Mouse (Mus musculus): ENCODE data around the gene Olfr1295. TPM values are rescaled to one million over a fixed set of nuclear protein-coding genes. Genes with fewer than 3 reads are reported as not detected.

Olfr1295 gene
- not detected in 2 replicates for polyA plus RNA-seq (2015; fragmentation: Nextera tagmentation; extraction: Ambion mirVana)

DNA sequence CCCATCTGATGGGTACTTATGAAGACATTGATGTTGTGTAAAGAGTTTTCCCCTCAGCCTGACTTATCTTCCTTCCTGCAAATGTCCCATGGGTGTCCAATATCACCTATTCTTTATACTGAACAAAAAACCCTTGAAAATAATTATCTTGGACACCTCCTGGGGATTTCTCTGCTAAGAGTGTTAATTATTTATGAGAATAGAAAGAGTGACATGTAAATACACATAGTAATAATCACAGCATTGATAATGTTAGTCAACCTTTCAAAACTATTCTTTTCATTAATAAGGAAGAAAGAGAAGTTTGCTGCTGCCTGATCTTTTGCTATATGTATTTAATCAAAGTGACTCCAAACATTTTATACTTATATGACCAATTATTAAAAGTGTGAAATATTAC is at the start of gene Olfr1295:
Olfr1295 (minus strand) TSS at position 101 of the 400 bp plus-strand sequence.
- no peak within 1 kb of the TSS for H3K4me3 ChIP-seq (ENCODE audit: low read length)

DNA sequence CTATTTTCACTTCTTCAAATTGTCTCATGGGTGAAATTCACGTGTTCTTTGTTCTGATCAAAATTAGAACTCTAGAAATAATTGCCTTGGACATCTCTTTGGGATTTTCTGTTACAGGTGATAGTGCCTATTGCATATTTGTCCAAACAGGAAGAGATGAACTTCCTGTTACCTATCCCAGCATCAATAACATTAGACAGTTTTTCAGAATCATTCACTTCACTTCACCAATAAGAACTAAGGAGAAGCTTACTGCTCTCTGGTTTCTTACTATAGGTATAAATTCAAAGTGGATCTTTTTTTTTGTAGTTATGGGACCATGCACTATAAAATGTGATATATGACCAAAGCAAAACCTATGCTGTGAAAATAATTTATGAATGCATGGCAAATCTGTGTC is 29.3 kb downstream of the Olfr1295 start, which contains the start of gene Olfr1294:
Olfr1294 (minus strand) TSS at position 101 of the 400 bp plus-strand sequence.
- Histone ChIP-seq H3K36me3 (ENCODE audit: control insufficient read depth, insufficient read depth, low read length) (no peaks in the 10 kb centered on the region), H3K9ac (ENCODE audit: low read length) (no peak within 1 kb of the TSS), H3K4me2 (ENCODE audit: low read depth, low read length) (no peak within 1 kb of the TSS), H3K27me3 (ENCODE audit: control insufficient read depth, insufficient read depth, low read depth, low read length) (no peaks in the 10 kb centered on the region), H3K27ac (ENCODE audit: low read length) (no peak within 1 kb of the TSS), H3K4me3 (ENCODE audit: low read length) (no peak within 1 kb of the TSS), H3K4me1 (replicated peaks; ENCODE audit: control insufficient read depth, insufficient read depth, low read length) (no peaks in the 10 kb centered on the region), H3K9me3 (ENCODE audit: control insufficient read depth, low read length) (no peaks in the 10 kb centered on the region)
- WGBS = 20% methylated on average over 1 of the region's 1 CpGs
- ATAC-seq (ENCODE audit: low read depth) = no peak

More for the DNA sequence above, at the start of gene Olfr1295:
- Histone ChIP-seq H3K36me3 (ENCODE audit: control insufficient read depth, insufficient read depth, low read length) (no peaks in the 10 kb centered on the region), H3K4me2 (ENCODE audit: low read depth, low read length) (no peak within 1 kb of the TSS), H3K9me3 (ENCODE audit: control insufficient read depth, low read length) (no peaks in the 10 kb centered on the region), H3K9ac (ENCODE audit: low read length) (no peak within 1 kb of the TSS), H3K27me3 (ENCODE audit: control insufficient read depth, insufficient read depth, low read depth, low read length) (no peaks in the 10 kb centered on the region), H3K4me1 (replicated peaks; ENCODE audit: control insufficient read depth, insufficient read depth, low read length) (no peaks in the 10 kb centered on the region), H3K27ac (ENCODE audit: low read length) (no peak within 1 kb of the TSS)
- no peak for ATAC-seq (ENCODE audit: low read depth)

DNA sequence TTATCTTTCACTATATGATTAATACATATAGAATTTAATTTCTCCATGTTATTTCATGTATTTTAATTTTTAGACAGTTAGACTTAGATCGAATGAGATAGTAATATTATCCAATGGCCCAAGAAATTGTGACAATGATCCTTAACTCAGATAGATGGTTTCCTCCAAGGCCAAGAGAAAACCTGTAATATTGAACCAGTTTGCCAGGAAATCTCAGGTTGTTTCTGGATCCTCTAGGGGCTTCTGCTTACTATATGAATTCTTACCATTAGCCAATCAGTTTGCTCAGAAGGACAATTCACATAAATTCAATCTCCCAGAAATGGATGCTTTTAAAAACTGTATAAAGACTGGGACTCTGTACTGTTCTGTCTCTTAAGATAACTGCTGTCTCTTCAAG is 44.6 kb downstream of the Olfr1295 start, which contains the start of gene Olfr1293-ps:
Olfr1293-ps (plus strand) TSS at position 301 of the 400 bp plus-strand sequence.
- H3K4me1 ChIP-seq (replicated peaks; ENCODE audit: control insufficient read depth, insufficient read depth, low read length) = no peaks in the 10 kb centered on the region
- ATAC-seq (ENCODE audit: low read depth) = no peak
- WGBS = 90% methylated on average over 1 of the region's 1 CpGs

DNA sequence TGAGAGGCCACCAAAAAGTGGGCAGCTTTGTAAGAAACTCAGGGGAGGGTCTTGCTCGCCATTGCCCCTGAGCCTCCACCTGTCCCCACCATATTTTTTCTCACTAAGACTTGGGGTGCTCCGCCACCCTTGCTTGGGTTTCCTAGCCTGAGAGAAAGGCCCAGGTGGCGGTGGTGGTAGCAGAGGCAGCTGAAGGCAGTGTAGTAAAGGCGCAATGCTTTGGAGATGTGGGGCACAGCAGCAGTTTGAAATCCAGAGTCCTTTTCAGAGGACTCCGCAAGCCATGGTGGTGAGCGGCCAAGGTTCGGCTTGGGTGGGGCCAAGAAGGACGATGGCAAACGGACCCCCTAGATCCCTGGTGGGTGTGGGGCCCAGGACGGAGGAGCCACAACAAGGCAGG is 52.0 kb downstream of the Olfr1295 start:
- no peak for ATAC-seq (ENCODE audit: low read depth)
- H3K4me2 ChIP-seq (ENCODE audit: low read depth, low read length) = no peak overlapping the region
- no peaks in the 10 kb centered on the region for H3K36me3 ChIP-seq (ENCODE audit: control insufficient read depth, insufficient read depth, low read length)
- no peaks in the 10 kb centered on the region for H3K9me3 ChIP-seq (ENCODE audit: control insufficient read depth, low read length)
- H3K27me3 ChIP-seq (ENCODE audit: control insufficient read depth, insufficient read depth, low read depth, low read length) = no peaks in the 10 kb centered on the region
- no peak overlapping the region for H3K4me3 ChIP-seq (ENCODE audit: low read length)
- no peak overlapping the region for H3K9ac ChIP-seq (ENCODE audit: low read length)
- WGBS = 80% methylated on average over 10 of the region's 10 CpGs
- no peak overlapping the region for H3K27ac ChIP-seq (ENCODE audit: low read length)
- H3K4me1 ChIP-seq (replicated peaks; ENCODE audit: control insufficient read depth, insufficient read depth, low read length) = no peaks in the 10 kb centered on the region

More for the DNA sequence above, 44.6 kb downstream of the Olfr1295 start, which contains the start of gene Olfr1293-ps:
- Histone ChIP-seq H3K27ac (ENCODE audit: low read length) (no peak within 1 kb of the TSS), H3K36me3 (ENCODE audit: control insufficient read depth, insufficient read depth, low read length) (no peaks in the 10 kb centered on the region), H3K9ac (ENCODE audit: low read length) (no peak within 1 kb of the TSS), H3K4me3 (ENCODE audit: low read length) (no peak within 1 kb of the TSS), H3K9me3 (ENCODE audit: control insufficient read depth, low read length) (no peaks in the 10 kb centered on the region), H3K27me3 (ENCODE audit: control insufficient read depth, insufficient read depth, low read depth, low read length) (no peaks in the 10 kb centered on the region), H3K4me2 (ENCODE audit: low read depth, low read length) (no peak within 1 kb of the TSS)

Other genes starting within 250 kb of the Olfr1295 start
- gene Olfr1281, start 243.2 kb downstream of the Olfr1295 start, polyA plus RNA-seq (2015; fragmentation: Nextera tagmentation; extraction: Ambion mirVana) = not detected in 2 replicates
- gene Olfr1282, start 233.6 kb downstream of the Olfr1295 start, polyA plus RNA-seq (2015; fragmentation: Nextera tagmentation; extraction: Ambion mirVana) = not detected in 2 replicates
- gene Olfr1283, start 202.9 kb downstream of the Olfr1295 start, polyA plus RNA-seq (2015; fragmentation: Nextera tagmentation; extraction: Ambion mirVana) = not detected in 2 replicates
- not detected in 2 replicates for gene Olfr1284, start 194.2 kb downstream of the Olfr1295 start, polyA plus RNA-seq (2015; fragmentation: Nextera tagmentation; extraction: Ambion mirVana)
- not detected in 2 replicates for gene Olfr1286, start 146.6 kb downstream of the Olfr1295 start, polyA plus RNA-seq (2015; fragmentation: Nextera tagmentation; extraction: Ambion mirVana)
- not detected in 2 replicates for gene Olfr1287, start 120.5 kb downstream of the Olfr1295 start, polyA plus RNA-seq (2015; fragmentation: Nextera tagmentation; extraction: Ambion mirVana)
- gene Olfr1288, start 95.6 kb downstream of the Olfr1295 start, polyA plus RNA-seq (2015; fragmentation: Nextera tagmentation; extraction: Ambion mirVana) = not detected in 2 replicates
- gene Olfr1289, start 88.9 kb downstream of the Olfr1295 start, polyA plus RNA-seq (2015; fragmentation: Nextera tagmentation; extraction: Ambion mirVana) = not detected in 2 replicates
- not detected in 2 replicates for gene Olfr1290, start 75.9 kb downstream of the Olfr1295 start, polyA plus RNA-seq (2015; fragmentation: Nextera tagmentation; extraction: Ambion mirVana)
- not detected in 2 replicates for gene Olfr1291-ps1, start 72.5 kb downstream of the Olfr1295 start, polyA plus RNA-seq (2015; fragmentation: Nextera tagmentation; extraction: Ambion mirVana)
- gene Olfr1293-ps, start 44.5 kb downstream of the Olfr1295 start, polyA plus RNA-seq (2015; fragmentation: Nextera tagmentation; extraction: Ambion mirVana) = not detected in 2 replicates
- gene Olfr1294, start 29.4 kb downstream of the Olfr1295 start, polyA plus RNA-seq (2015; fragmentation: Nextera tagmentation; extraction: Ambion mirVana) = not detected in 2 replicates
- not detected in 2 replicates for gene Olfr1297, start 56.8 kb upstream of the Olfr1295 start, polyA plus RNA-seq (2015; fragmentation: Nextera tagmentation; extraction: Ambion mirVana)
- not detected in 2 replicates for gene Olfr1298, start 79.5 kb upstream of the Olfr1295 start, polyA plus RNA-seq (2015; fragmentation: Nextera tagmentation; extraction: Ambion mirVana)
- gene Olfr1299, start 91.7 kb upstream of the Olfr1295 start, polyA plus RNA-seq (2015; fragmentation: Nextera tagmentation; extraction: Ambion mirVana) = not detected in 2 replicates
- gene Olfr1301, start 181.3 kb upstream of the Olfr1295 start, polyA plus RNA-seq (2015; fragmentation: Nextera tagmentation; extraction: Ambion mirVana) = not detected in 2 replicates
- gene Olfr1302, start 207.7 kb upstream of the Olfr1295 start, polyA plus RNA-seq (2015; fragmentation: Nextera tagmentation; extraction: Ambion mirVana) = not detected in 2 replicates